Mouse (Mus musculus) spleen, embryonic (tissue): ENCODE data around the gene Mink1.

Experiments used
- CTCF ChIA-PET: fragments of 350-600 bp; sonication (Branson Sonifier 250); formaldehyde crosslinking; loops from one replicate; lab custom pipeline; 2022; lab: Charles Lee

The Mink1 gene

DNA sequence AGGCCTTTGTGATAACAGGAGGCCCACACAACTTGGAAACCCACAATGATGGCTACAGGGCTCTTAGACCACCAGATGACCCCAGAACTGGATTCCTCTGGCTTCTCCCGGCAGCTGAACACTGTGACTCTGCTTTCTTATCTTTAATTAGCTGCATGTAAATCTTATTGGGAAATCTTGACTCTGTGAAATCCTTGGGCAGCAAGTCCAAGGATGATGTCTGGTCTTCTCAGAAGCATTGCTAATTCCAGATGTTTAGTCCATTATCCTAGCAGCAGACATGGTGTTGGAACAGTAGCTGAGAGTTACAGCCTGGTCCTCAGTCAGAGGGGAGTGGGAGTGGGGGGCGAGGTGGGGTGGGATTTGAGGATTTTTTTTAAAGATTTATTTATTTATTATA, 65.8 kb downstream of the Mink1 start:
- CTCF ChIA-PET = interaction anchor here (1.0 to 1.3 kb wide), 2 partner anchors 76 to 128 kb away, joined by 3 read pairs; no protein-coding TSS in a partner anchor

DNA sequence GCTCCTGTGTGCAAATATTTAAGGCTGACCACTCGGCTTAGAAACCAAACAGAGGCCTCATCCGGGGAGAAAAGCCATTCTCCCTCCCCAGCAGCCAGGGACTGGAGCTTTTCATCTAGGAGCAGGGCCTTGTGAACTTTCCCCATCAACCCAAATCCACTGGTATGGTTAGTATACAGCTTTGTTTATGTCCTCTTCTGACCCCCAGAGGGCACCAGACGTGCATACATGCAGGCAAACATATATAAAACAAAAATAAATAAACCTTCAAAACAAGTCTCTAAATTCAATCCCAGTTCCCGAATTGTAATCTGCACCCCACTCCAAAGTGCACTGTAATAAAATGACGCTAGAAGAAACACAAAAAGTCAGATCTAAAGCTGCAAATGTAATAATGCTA, 66.9 kb downstream of the Mink1 start:
- CTCF ChIA-PET = interaction anchor here (0.7 to 1.3 kb wide), 4 partner anchors 75 to 216 kb away, joined by 3 to 10 read pairs (median 3); no protein-coding TSS in a partner anchor

DNA sequence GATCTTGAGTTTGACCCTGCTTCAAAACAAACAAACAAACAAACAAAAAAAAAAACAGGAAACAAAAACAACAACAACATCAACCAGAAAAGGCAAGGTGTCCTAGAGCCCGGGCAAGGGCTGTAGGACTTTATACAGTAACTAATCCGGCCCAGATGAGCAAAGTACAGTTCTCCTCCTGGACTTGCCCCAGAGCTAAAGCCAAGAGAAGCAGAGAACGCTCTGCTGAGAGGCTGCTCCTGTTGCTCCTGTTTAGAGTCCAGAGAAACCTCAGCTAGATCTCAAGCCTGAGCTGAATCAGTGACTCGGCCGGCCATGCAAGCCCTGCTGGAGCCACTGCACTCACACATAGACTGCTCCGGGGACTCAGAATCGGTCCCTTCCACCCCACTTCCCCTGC, 67.4 kb downstream of the Mink1 start:
- CTCF ChIA-PET = interaction anchor here (0.9 to 1.1 kb wide), 2 partner anchors 127 to 216 kb away, joined by 3 to 10 read pairs; no protein-coding TSS in a partner anchor

DNA sequence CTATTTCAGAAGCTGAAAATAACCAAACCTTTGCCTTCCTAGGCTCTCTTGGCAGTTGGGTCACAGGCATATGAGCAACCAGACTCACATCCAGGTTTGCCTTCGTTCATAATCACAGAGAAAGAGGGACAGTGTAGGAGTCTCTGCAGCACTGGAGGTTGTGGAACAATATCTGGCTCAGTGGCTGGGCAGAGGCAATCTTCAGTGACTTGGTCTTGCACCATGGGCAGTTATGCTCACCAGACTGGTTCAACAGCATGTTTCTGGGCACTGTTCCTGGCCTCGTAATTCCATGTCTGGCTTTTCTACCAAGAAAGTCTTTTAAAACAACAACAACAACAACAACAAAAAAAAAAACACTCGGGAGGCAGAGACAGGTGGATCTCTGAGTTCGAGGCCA, 72.9 kb downstream of the Mink1 start:
- CTCF ChIA-PET = no interaction called here

DNA sequence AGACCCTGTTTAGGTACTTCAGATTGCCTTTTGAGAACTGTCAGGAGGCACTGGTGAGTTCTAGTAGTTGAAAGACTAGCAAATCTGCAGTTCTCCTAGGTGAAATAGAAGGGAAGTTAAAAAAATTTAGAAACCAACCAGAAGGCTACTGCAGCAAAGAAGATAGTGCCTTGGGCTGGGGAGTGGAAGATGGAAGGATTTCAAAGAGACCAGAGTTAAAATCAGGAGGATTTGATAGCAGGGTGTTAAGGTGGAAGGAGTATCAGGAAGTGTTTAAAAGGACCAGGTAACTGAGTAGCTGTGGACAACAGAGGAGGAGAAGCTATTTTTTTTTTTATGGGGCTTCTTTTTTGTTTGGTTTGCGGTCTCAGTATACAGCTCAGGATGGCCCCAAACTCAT, 75.1 kb downstream of the Mink1 start:
- CTCF ChIA-PET = no interaction called here

DNA sequence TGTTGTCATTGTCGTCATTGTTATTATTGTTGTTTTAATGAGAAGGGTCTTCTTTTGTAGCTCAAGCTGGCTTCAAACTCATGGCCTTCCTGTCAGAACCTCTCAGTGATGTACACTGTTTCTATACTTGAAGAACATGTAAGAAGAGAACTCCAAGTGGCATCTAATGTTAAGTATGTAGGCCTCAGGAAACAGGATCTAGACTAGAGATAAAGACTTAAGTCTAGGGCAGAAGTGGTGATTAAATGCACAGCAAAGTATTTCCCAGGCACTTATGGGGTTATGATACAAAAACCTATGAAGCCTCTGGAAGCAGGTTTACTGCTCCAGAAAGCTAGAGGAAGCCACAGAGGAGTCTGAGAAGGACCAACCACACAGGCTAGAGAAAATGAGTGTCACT, 75.6 kb downstream of the Mink1 start:
- CTCF ChIA-PET = no interaction called here

DNA sequence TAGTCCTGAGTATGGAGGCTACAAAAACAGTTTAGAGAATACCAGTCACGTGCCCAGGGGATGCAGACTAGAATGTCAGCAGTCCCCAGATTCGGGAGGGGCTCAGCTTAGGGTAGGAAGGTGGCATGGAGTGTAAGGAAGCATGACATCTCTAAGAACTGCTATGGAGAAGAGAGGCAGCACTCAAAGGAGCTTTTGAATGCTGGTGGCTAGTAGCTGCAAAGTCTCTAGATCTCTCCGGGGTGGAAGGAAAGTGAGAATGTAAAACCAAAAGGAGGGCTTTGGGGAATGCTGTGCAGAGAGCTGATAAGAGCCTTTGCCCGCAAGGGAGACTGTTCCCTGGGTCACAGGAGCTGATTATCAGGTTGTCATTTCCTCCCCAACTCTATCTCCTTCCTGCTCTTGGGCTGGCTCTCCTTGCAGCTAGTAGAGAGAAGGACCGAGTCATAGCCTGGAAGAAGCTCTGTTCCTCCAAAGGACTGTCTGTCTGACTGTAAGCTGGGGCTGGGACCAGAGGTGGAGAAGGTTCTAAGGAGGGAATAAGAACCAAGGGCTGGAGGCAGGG, 76.1 kb downstream of the Mink1 start, which contains the start of gene Gp1ba:
Gene Gp1ba (plus strand): TSS at position 409 of the 565 bp plus-strand sequence.
- CTCF ChIA-PET = interaction anchor here (0.6 kb wide), 1 partner anchor 117 kb away, joined by 4 read pairs; no protein-coding TSS in a partner anchor

DNA sequence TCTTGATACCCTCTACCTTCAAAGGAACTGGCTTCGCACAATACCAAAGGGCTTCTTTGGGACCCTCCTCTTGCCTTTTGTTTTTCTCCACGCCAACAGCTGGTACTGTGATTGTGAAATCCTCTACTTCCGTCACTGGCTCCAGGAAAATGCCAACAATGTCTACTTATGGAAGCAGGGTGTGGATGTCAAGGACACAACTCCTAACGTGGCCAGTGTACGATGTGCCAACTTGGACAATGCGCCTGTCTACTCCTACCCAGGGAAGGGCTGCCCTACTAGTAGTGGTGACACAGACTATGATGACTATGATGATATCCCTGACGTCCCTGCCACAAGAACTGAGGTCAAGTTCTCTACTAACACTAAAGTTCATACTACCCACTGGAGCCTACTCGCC, 77.3 kb downstream of the Mink1 start:
- CTCF ChIA-PET = interaction anchor here (0.5 to 0.7 kb wide), 2 partner anchors 133 to 150 kb away, joined by 3 read pairs; no protein-coding TSS in a partner anchor

DNA sequence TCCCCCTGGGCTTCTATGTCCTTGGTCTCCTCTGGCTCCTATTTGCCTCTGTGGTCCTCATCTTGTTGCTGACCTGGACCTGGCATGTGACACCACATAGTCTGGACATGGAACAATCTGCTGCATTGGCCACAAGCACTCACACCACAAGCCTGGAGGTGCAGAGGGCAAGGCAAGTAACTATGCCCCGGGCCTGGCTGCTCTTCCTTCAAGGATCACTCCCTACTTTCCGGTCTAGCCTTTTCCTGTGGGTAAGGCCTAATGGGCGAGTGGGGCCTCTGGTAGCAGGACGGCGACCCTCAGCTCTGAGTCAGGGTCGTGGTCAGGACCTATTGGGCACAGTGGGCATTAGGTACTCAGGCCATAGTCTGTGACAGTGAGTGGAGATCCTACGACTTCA, 78.6 kb downstream of the Mink1 start:
- CTCF ChIA-PET = no interaction called here

DNA sequence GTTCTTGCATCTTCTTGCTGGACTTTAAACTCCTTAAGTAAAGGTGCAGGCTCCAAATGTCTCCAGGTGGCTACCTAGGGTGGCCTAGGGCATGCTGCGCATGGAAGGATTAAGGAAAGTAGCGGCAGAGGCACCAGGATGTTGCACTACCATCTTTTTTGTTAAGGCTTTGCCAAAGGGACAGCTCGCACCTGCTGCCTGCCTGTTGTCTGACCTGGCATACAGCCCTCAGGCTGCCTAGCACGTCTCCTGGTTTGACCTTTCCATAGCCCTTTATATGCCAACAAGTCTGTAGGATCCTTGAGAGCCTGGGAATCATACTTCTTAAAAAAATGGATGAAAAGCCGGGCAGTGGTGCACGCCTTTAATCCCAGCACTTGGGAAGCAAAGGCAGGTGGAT, 80.4 kb downstream of the Mink1 start:
- CTCF ChIA-PET = no interaction called here

DNA sequence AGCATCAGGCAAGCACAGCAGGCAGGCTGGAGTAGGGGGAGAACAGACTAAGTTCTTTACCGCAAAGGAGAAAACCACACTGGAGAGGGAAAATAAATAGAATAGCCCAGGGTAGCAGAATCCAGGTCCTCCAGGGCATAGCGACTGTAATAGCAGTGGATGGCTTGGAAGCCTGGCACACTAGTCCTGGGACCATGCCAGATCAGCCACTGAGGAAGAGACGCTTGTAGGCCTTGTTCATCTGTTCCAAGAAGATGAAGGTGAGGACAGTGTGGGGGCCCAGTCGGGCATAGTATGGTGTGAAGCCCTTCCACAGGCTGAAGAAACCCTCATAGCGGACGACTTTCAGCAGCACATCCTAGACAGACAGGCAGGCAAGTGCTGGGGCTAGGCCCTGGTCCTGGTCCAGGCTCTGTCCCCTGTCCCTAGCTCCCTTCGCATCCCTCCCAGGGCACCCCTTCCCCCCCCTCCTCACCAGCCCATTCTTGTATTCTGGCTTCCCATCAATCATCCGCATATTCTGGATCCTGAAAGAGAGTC, 82.0 kb downstream of the Mink1 start:
- CTCF ChIA-PET = no interaction called here

DNA sequence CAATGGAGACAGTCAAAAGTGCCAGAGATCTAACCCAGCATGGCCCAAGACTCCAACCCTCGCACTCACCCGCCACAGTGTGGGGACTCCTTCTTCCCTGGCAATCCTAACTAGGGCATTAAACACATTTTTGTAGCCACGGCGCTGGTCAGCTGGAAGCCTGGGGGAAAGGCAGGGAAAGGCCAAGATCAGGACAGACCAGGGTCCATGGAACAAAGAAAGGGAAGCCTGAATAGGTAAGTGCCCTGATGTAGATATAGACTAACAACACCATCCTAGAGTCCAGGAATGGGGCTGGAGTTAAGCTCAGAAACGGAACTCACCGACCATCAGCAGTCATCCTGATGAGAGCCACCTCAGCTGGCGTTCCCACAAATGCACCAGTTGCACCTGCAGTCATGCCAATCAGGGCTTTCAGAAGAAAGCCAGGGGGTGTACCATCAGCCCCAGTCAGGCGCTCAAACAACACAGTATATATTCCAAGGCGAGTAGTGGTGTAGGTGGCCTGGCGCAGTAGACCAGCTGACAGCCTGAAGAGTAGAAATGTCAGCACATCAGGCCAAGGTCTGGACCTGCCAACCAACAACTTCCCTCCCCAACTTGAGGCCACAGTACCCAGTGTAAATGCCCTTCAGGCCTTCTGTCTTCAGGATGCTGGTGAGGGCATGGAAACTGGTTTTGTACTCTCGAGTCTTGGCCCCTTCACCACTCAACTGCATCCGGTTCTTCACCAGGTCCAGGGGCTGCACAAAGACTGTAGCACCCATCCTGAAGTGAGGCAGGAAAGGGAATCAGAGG, 83.0 kb downstream of the Mink1 start:
- CTCF ChIA-PET = interaction anchor here (1.6 kb wide), 1 partner anchor 20 kb away, joined by 3 read pairs; no protein-coding TSS in a partner anchor

DNA sequence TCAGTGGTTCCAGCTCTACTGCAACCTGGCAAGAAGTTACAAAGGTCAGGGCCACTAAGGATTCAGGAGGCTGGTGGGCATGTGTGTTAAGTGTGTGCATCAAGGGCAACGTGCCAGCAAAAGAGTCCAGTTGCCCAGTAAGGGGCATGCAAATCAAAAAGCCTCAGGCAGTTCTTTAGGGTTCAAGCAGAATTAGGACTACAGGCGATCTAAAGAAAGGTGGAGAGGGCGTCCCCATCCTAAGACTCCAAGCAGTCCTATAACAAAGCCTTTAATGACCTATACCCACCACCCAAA, 83.5 kb downstream of the Mink1 start:
- CTCF ChIA-PET = interaction anchor here (1.6 kb wide), 1 partner anchor 21 kb away, joined by 3 read pairs; no protein-coding TSS in a partner anchor

DNA sequence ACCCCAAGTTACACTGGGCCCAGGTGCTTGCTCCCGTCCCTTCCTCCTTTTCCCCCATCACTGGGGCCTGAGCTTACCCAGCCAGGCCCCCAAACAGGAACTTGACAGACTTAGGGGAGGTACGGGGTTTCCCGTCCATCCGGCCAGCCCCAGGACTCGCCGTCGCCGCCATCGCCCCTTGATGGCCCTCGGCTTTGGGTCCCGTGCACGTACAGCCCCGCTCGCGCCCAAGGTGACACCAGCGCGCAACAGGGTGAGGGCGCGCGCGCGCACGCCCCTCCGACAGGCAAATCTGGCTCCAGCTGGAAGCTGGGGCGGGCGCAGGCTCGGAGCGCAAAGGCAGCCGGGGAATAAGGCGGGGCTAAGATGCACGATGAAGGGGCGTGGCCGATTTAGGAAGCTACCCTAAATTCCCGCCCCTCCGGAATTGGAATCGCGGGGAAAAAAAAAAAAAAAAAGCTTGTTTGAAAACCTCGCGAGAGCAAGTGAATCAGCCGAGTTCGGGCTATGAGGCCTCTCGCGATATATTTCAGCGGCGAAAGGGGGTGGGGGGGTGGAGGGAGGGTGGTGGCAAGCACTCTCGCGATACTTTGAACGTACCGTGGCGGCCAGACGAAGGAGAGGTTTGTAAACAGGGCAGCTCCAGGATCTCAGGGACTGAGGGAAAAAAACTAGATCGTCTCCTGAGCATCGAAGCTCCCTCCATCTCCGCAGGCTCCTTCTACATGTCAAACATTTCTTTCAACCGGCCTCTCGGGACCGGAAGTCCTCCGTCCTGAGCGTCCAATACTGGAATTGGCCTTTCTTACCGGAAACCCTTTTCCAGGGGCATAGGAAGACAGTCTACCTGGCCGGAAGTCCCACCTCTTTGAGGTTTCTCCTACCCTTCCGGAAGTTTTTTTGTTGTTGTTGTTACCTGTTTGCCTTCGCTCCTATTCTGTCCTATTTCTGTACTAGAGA, 84.3 kb downstream of the Mink1 start, which contains the start of the genes Rnf167 and Slc25a11:
Gene Rnf167 (plus strand): TSS at position 545 of the 960 bp plus-strand sequence.
Gene Slc25a11 (minus strand): TSS at position 789 of the 960 bp plus-strand sequence.
- CTCF ChIA-PET = interaction anchor here (1.6 kb wide), 1 partner anchor 21 kb away, joined by 3 read pairs; no protein-coding TSS in a partner anchor

DNA sequence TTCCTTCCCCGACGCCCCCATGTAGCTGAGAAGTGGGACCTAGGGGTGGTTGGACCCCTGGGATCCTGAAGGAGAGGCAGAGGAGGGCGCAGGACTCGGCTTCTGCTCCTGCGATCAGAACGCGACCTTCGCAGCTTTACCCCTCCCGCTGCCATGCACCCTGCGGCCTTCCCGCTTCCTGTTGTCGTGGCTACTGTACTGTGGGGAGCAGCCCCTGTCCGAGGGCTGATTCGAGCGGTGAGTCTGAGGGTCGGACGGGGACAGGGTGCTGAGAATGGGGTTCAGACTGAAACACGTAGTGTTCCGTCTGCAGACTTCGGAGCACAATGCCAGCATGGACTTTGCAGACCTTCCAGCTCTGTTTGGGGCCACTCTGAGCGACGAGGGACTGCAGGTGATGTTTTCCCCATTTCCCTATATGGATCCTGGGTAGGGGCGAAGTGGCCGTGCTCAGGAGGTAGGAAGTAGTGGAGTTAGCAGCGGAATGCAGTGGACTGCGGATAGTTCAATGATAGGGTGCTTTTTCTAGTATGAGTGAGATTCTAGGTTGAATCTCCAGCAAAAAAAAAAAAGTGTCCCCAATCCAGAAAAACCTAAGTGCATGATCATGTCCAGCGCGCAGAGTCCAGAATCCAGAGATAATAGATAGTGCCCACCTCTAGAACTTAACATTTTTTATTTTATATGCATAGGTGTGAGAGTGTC, 85.2 kb downstream of the Mink1 start:
- CTCF ChIA-PET = no interaction called here

DNA sequence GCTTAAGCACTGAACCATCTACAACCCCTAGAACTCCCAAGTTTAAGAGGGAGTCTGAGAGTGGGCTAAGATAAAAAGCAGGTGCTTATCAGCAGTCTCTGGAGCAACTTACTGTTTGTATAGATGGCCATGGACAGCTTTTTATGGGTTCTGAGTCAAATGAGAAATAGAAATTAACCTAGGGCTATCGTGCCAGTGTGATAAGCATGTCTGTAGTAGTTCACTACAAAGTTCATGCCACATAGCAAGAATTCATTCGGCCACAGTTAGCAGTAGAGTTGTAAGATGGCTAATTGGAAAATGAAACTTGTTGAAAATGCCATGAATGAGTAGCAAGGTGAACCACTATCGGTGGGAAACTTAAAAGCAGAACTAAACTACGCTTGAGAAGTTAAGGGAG, 85.8 kb downstream of the Mink1 start:
- CTCF ChIA-PET = no interaction called here

DNA sequence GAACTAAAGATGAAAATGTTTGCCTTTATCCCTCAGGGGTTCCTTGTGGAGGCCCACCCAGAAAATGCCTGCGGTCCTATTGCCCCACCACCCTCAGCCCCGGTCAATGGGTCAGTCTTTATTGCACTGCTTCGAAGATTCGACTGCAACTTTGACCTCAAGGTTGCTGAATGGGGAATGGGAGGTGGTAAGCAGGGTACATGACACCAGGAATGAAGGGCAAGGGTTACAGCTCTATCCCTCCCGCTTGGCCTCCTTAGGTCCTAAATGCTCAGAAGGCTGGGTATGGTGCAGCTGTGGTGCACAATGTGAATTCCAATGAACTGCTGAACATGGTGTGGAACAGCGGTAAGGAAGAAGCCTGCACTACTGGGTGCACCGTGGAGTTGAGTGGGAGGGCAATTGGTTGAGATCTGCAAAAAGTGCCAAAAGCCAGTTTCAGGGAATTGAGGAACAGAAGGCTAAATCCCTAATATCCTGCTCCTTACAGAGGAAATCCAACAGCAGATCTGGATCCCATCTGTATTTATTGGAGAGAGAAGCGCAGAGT, 86.6 kb downstream of the Mink1 start:
- CTCF ChIA-PET = no interaction called here

DNA sequence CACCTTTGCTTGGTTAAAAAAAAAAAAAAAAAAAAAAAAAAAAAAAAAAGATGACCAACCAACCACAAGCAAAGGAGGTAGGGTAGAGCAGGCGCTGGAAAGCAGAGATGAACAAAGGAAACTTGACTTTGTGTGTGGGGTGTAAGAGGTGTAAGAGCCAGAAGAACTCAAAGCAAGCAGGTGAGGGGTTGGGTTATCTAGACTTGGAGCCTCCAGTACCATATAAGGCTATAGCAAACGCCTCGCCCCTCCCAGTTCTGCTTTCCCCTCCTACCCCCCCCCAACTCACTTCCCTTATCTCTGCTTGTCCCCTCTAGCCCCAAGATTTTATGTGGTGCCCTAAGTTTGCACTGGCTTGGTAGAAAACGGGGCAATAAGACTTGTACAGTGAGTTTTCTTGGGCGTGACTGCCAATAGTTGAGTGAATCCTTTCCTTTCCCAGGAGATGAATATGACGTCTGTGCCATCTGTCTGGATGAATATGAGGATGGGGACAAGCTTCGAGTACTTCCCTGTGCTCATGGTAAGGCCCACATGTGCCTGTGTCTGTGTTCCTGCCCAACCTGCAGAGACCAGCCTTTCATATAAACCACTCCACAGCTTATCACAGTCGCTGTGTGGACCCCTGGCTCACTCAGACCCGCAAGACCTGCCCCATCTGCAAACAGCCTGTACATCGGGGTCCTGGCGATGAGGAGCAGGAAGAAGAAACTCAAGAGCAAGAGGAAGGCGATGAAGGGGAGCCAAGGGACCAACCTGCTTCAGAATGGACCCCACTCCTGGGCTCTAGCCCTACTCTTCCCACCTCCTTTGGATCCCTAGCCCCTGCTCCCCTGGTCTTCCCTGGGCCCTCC, 87.9 kb downstream of the Mink1 start:
- CTCF ChIA-PET = no interaction called here

DNA sequence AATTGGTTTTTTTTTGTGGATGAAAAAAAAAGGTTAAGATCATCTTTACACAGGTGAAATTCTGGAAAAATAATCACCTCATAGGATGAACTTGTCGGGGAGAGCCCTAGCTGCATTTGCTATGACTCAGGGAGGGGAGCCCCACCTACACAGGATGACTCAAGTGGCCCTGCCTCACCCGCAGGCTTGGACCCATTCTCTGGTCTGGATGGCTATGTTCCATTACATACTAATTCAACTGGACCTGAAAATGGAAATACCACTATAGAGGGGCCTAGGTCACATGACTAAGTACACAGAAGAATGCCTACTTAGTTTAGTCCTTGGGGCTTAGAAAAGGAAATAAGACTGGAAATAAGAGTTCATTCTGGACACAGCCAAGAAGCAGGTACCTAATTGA, 88.7 kb downstream of the Mink1 start:
- CTCF ChIA-PET = no interaction called here
